Comparison of ENCODE assay signal across 10 mouse cellular contexts in genomic region chr4:148286226-148287031, GRCm38 (mm10). TPM values are rescaled to one million over a fixed set of nuclear protein-coding genes. Genes with fewer than 3 reads are reported as not detected.
DNase-seq lines count a peak whose midpoint lies in the region; ATAC-seq and TF ChIP-seq lines count a peak whose summit lies in the region.
"Had no signal": no experiment of that assay in that cellular context is flagged by ENCODE, and none has a peak within 500 bp of the region (broad histone marks: within the 10 kb centered on the region; RNA-seq: fewer than 3 reads in every experiment).

No protein-coding gene starts in this region.

- H3K4me2 ChIP-seq in hindbrain, embryonic 11.5 days (replicated peaks; ENCODE audit: low read depth, low read length), result peak overlapping the region; percentile 71
- no peak overlapping the region for H3K4me2 ChIP-seq in liver, embryonic 11.5 days

- 19% methylated on average over 22 of the region's 22 CpGs for WGBS in heart, embryonic 10.5 days
- WGBS in hindbrain, embryonic 11.5 days, result 16% methylated on average over 22 of the region's 22 CpGs
- 18% methylated on average over 22 of the region's 22 CpGs for WGBS in liver, embryonic 11.5 days

- ATAC-seq in hindbrain, embryonic 11.5 days (ENCODE audit: low FRiP score), result no peak
- no peak for ATAC-seq in liver, embryonic 11.5 days (replicated peaks; ENCODE audit: low FRiP score)
- ATAC-seq in CD4-positive, CD25-positive, alpha-beta regulatory T cell, adult 4 months, result no peak
- ATAC-seq: Patski had no signal

- H3K9ac ChIP-seq in hindbrain, embryonic 11.5 days (ENCODE audit: low read depth, low read length), result peak overlapping the region; percentile 81
- H3K9ac ChIP-seq in liver, embryonic 11.5 days (ENCODE audit: low read depth, low read length), result no peak overlapping the region
- H3K9ac ChIP-seq: heart, embryonic 15.5 days had no signal

- H3K36me3 ChIP-seq in heart, embryonic 10.5 days, result no peaks in the 10 kb centered on the region
- no peaks in the 10 kb centered on the region for H3K36me3 ChIP-seq in E14TG2a.4 (ENCODE audit: insufficient read depth, low read length)
- no peaks in the 10 kb centered on the region for H3K36me3 ChIP-seq in hindbrain, embryonic 11.5 days (ENCODE audit: control insufficient read depth, insufficient read depth, low read length)
- H3K36me3 ChIP-seq in liver, embryonic 11.5 days (ENCODE audit: control insufficient read depth, insufficient read depth, low read length), result no peaks in the 10 kb centered on the region
- H3K36me3 ChIP-seq: heart, embryonic 15.5 days had no signal

- H3K27ac ChIP-seq in heart, embryonic 10.5 days, result no peak overlapping the region
- no peak overlapping the region for H3K27ac ChIP-seq in hindbrain, embryonic 11.5 days (ENCODE audit: low read depth, low read length)
- H3K27ac ChIP-seq in liver, embryonic 11.5 days (ENCODE audit: low read depth, low read length), result no peak overlapping the region
- H3K27ac ChIP-seq: heart, embryonic 15.5 days had no signal

- peak; percentile 81 for DNase-seq in heart, embryonic 10.5 days (ENCODE audit: low spot score)
- no peak for DNase-seq in heart, adult 9 months (ENCODE audit: low spot score in 2 of 2)
- peak; percentile 57 to 58 for DNase-seq in cerebellum, postnatal 14 days
- peak; percentile 74 for DNase-seq in hindbrain, embryonic 11.5 days (ENCODE audit: low spot score)
- peak; percentile 67 for DNase-seq in liver, embryonic 11.5 days (ENCODE audit: low spot score)
- DNase-seq in right cerebral cortex, adult 2 months (ENCODE audit: low spot score in 2 of 2), result peak; percentile 57 to 64

- H3K27me3 ChIP-seq in heart, embryonic 10.5 days (ENCODE audit: insufficient read depth, poor library complexity, severe bottlenecking), result peaks cover 77% of the 10 kb centered on the region
- H3K27me3 ChIP-seq in E14TG2a.4 (ENCODE audit: insufficient read depth, low read length), result peaks cover 68% of the 10 kb centered on the region
- peaks cover 8% of the 10 kb centered on the region for H3K27me3 ChIP-seq in hindbrain, embryonic 11.5 days (ENCODE audit: control insufficient read depth, insufficient read depth, low read length)
- H3K27me3 ChIP-seq in liver, embryonic 11.5 days (replicated peaks; ENCODE audit: control insufficient read depth, insufficient read depth, low read length), result peaks cover 51% of the 10 kb centered on the region

- peaks cover 12% of the 10 kb centered on the region for H3K4me1 ChIP-seq in heart, embryonic 10.5 days
- H3K4me1 ChIP-seq in E14TG2a.4 (replicated peaks; ENCODE audit: low read depth, low read length), result peaks cover 16% of the 10 kb centered on the region
- peaks cover 2% of the 10 kb centered on the region; the same call in 1 of the 2 replicates for H3K4me1 ChIP-seq in hindbrain, embryonic 11.5 days (replicated peaks; ENCODE audit: control insufficient read depth, insufficient read depth, low read length)
- H3K4me1 ChIP-seq in liver, embryonic 11.5 days (replicated peaks; ENCODE audit: control insufficient read depth, insufficient read depth, low read length), result no peaks in the 10 kb centered on the region; the same call in none of the 2 replicates

- H3K9me3 ChIP-seq in heart, embryonic 10.5 days, result no peaks in the 10 kb centered on the region
- no peaks in the 10 kb centered on the region for H3K9me3 ChIP-seq in E14TG2a.4 (ENCODE audit: low read length)
- H3K9me3 ChIP-seq in hindbrain, embryonic 11.5 days (ENCODE audit: control insufficient read depth, low read length), result no peaks in the 10 kb centered on the region
- H3K9me3 ChIP-seq in liver, embryonic 11.5 days (ENCODE audit: control insufficient read depth, low read length), result no peaks in the 10 kb centered on the region
- H3K9me3 ChIP-seq: heart, embryonic 15.5 days had no signal

- no peak for TF ChIP-seq CTCF in E14TG2a.4 (conservative IDR thresholded peaks at IDR 0.05; ENCODE audit: low read length)

- H3K4me3 ChIP-seq in heart, embryonic 10.5 days, result no peak overlapping the region
- peak overlapping the region; percentile 86 for H3K4me3 ChIP-seq in E14TG2a.4 (replicated peaks; ENCODE audit: low read length)
- H3K4me3 ChIP-seq in hindbrain, embryonic 11.5 days (ENCODE audit: low read depth, low read length), result peak overlapping the region; percentile 67
- H3K4me3 ChIP-seq in liver, embryonic 11.5 days (ENCODE audit: low read depth, low read length), result no peak overlapping the region

RNA-seq across cellular contexts. Expression of gene Disp3, which starts 1.3 kb away (rescaled TPM):
- 0.04 TPM in 2 replicates for polyA plus RNA-seq in heart, embryonic 10.5 days (2016; fragmentation: Nextera tagmentation; extraction: Ambion mirVana)
- polyA plus RNA-seq in hindbrain, embryonic 11.5 days (2014; fragmentation: Nextera tagmentation; extraction: Ambion mirVana), result 6.4 and 7.0 TPM in 2 replicates
- 0.04 TPM in 1 of 2 replicates, not detected in the other for polyA plus RNA-seq in liver, embryonic 11.5 days (2014; fragmentation: Nextera tagmentation; extraction: Ambion mirVana)
- not detected for polyA plus RNA-seq in CD4-positive, CD25-positive, alpha-beta regulatory T cell, adult 4 months (2017; shearing (Covaris generic))
- polyA plus RNA-seq: heart, embryonic 15.5 days had no signal

Comparison
In these comparisons a context has a peak if more than half of its experiments do, and no peak if none do; other contexts are left out.
1. DNase-seq: peak in heart, embryonic 10.5 days (single experiment), cerebellum, postnatal 14 days (2 of 2), hindbrain, embryonic 11.5 days (single experiment), liver, embryonic 11.5 days (single experiment) and right cerebral cortex, adult 2 months (2 of 2); none in heart, adult 9 months (0 of 2).
2. H3K4me3 ChIP-seq: peak in E14TG2a.4 (single experiment) and hindbrain, embryonic 11.5 days (single experiment); none in heart, embryonic 10.5 days (single experiment) and liver, embryonic 11.5 days (single experiment).